Mouse (Mus musculus) spleen, adult 18-20 months (tissue): ENCODE measurements around the gene Trim24.

Experiments used
- DNase-seq, 2 experiments: peaks; one replicate each; pipeline ENCODE4 v3.0.0; 2022; ENCODE audit warnings: mixed read lengths in 2 of 2

The Trim24 gene

GRCm38 (mm10) chr6:37863961-37864730 lies 6.5 kb upstream of the Trim24 start:
- DNase-seq: no peak

DNA sequence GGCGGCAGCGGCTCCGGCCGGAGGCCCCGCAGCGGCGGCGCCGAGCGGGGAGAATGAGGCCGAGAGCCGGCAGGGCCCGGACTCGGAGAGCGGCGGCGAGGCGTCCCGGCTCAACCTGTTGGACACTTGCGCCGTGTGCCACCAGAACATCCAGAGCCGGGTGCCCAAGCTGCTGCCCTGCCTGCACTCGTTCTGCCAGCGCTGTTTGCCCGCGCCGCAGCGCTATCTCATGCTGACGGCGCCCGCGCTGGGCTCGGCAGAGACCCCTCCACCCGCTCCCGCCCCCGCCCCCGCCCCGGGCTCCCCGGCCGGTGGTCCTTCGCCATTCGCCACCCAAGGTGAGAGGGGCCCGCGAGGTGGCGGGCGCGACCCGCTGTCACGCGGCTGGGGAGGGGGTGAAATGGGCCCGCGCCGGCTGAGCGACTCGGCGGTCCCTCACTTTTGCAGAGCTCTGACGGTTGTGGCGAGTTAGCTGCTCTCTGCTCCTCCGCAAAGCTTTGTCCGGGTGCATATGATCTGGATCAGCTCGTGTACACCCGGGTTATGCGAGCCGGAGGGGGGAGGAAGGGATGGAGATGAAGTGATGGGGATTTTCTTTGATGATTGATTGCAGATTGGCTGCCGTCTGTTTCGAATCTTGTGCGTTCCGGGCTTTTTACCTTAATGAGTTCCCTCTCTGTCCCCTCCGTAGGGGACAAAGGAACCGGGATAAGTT lies 683 bp downstream of the Trim24 start:
- peak; percentile 46 to 61 for DNase-seq

- no peak for DNase-seq
Measured at GRCm38 (mm10) chr6:37872861-37873260, 2.2 kb downstream of the Trim24 start.

GRCm38 (mm10) chr6:37873731-37874130 lies 3.1 kb downstream of the Trim24 start:
- DNase-seq: no peak

DNA sequence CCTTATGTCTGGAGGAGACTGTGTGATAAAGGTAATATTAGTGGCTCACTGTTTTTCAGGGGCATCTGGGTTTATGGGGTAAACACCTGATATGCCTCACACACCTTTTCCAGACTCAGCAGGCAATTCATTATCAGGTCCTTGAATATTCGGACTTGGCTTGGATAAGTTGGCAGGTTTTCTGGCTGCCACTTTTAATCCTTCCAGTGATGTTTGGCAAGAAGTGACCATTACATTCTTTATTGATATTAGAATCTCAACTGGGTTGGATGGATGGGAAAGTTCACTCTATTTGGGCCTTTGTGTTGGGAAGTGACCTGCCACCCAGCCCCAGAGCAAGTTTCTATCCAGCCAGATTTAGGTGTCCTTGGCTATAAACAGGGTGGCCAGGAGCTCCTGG lies 7.6 kb downstream of the Trim24 start:
- DNase-seq: no peak

- no peak for DNase-seq
Measured at GRCm38 (mm10) chr6:37880586-37880985, 10.0 kb downstream of the Trim24 start.

- DNase-seq: no peak
Measured at GRCm38 (mm10) chr6:37893586-37893985, 23.0 kb downstream of the Trim24 start.

GRCm38 (mm10) chr6:37895646-37896435 lies 25.2 kb downstream of the Trim24 start:
- DNase-seq: peak; percentile 21 to 38

- no peak for DNase-seq
Measured at GRCm38 (mm10) chr6:37900221-37900620, 29.6 kb downstream of the Trim24 start.

GRCm38 (mm10) chr6:37901791-37902190 lies 31.2 kb downstream of the Trim24 start:
- no peak for DNase-seq

- no peak for DNase-seq
Measured at GRCm38 (mm10) chr6:37903810-37904209, 33.2 kb downstream of the Trim24 start.

- no peak for DNase-seq
Measured at GRCm38 (mm10) chr6:37913525-37913924, 42.9 kb downstream of the Trim24 start.

DNA sequence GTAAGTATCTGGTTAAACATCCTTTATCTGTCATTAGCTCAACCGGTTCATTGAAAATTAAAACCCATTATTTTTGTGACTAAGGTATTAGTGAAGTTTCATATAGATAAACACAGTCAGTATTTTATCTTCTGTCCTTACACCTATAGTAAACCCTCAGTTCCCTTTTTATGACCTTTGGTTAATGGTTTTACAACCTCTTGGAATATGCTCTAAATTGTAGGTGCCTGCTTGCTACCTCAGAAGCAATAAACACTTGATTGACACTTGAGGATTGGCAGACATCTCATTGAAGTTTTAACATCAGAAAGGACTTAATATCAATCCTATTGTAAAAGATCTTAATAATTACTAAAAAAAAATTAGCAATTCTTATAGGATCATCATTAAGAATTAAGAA lies 54.5 kb downstream of the Trim24 start:
- DNase-seq: no peak

DNA sequence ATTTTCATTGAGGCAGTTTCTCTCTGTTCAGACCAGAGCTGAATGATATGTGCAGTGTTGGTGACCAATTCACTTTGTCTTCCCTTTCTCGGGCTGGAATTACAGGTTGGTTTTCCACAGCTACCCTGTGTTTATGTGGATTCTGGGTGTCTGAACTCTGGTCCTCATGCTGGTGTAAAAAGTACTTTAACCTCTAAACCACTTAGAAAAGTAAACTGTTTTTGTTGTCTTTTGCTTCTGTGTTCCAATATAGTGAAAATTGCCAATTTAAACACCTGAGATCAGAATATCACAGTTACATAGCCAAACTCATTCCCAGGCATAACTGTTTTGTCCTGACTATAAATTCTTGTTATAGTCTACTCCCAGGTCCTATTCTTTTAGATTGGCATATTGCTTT lies 56.1 kb downstream of the Trim24 start:
- DNase-seq: no peak

GRCm38 (mm10) chr6:37936498-37936897 lies 65.9 kb downstream of the Trim24 start:
- DNase-seq: no peak

GRCm38 (mm10) chr6:37951306-37951705 lies 80.7 kb downstream of the Trim24 start:
- DNase-seq: no peak

DNA sequence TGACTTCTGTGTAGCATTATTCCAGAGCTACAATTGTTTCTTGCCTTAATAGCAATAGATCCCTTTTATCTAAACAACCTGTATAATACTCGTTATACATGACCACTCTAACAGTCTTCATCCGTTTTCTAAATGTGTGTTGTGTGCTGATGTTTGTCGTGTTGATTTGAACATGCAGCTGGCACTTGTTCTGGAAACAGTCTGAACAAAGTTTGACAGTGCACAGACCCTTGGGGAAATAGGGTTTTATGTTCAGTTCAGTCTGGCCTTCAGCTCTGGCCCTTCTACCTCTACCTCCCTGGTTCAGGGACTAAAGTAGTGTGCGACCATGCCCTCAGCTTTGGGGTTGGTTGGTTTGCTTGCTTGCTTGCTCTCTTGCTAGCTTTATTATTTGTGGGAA lies 96.8 kb downstream of the Trim24 start:
- DNase-seq: no peak

GRCm38 (mm10) chr6:38007459-38007858 lies 136.8 kb downstream of the Trim24 start:
- DNase-seq: peak in 1 of 2 experiments; percentile 23

DNA sequence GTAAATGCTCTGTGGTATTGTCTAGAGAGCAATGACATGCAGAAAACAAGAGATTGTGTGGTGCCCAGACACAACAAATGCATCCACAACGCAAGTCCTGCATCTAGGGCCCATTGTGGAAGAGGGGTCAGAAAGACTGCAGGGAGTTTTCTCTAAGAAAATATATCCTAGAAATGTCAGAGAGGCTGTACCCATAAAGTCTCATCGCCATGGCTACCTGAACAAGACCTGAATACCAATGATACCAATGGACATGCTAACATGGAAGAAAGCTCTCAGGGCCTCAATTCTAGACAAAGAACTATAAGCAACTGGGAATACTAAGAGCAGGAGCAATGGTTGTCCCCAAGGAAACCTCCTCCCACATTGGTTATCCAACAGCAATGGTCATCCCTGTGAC lies 142.2 kb downstream of the Trim24 start:
- no peak for DNase-seq
